Mouse (Mus musculus) G1E (cell line): ENCODE measurements at regions not wholly inside any gene's neighbourhood (a gene's known extent, or its start where the extent isn't known, plus 50 kb on each side); places are given as distances from the start of the nearest gene placed in this dataset.

Experiments used
- CTCF ChIP-seq: IDR thresholded peaks from 2 replicates; pipeline ENCODE4 v1.5.1; 2012; ENCODE audit warnings: low read depth, low read length, inconsistent platforms, mixed read lengths
- GATA1 ChIP-seq: IDR thresholded peaks from 2 replicates; pipeline ENCODE4 v1.6.1; 2012; ENCODE audit warnings: borderline replicate concordance, low read length, inconsistent platforms, mixed read lengths
- GATA2 ChIP-seq: IDR thresholded peaks from 2 replicates; pipeline ENCODE4 v1.6.1; 2012; ENCODE audit warnings: low read depth, low read length, inconsistent platforms, borderline replicate concordance
- TAL1 ChIP-seq: conservative IDR thresholded peaks from 2 replicates; pipeline ENCODE4 v1.6.1; 2012; ENCODE audit warnings: low read depth, low read length, inconsistent platforms, mixed read lengths

DNA sequence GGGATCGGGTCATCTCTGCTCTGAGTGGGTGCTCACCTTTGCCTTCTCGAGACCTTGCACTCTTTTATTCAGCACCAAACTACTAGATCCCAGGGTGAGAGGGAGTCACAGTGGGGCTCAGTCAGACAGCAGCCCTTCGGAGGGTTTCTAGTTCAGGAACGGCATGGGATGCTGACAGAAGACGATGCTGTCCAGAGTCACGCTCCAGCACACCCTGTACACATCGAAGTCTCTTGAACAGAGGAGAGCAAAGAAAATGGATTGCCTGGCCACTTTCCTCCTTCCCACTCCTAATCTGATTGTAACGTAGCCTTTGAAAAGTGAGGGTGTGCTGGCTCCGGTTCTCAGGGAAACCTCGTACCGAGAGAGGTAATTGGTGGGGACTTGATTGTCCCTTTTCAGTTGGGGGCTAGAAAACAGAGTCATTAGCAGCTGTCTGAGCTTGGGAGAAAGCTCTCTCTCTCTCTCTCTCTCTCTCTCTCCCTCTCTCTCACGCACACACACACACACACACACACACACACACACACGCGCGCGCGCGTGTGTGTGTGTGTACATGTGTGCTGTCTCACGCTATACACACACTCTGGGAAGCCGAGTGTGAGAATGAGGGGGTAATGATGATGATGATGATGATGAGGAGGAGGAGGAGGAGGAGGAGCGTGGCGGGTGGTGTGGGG lies 61.9 kb upstream of the Unc5b start:
- TF ChIP-seq GATA1 (no peak), CTCF (no peak), GATA2 (no peak), TAL1 (no peak)
